Mouse (Mus musculus): ENCODE measurements at regions not wholly inside any gene's neighbourhood (a gene's known extent, or its start where the extent isn't known, plus 50 kb on each side); places are given as distances from the start of the nearest gene placed in this dataset.
A peak's percentile ranks its signal among the peaks of the same experiment; 100 is the strongest.

DNA sequence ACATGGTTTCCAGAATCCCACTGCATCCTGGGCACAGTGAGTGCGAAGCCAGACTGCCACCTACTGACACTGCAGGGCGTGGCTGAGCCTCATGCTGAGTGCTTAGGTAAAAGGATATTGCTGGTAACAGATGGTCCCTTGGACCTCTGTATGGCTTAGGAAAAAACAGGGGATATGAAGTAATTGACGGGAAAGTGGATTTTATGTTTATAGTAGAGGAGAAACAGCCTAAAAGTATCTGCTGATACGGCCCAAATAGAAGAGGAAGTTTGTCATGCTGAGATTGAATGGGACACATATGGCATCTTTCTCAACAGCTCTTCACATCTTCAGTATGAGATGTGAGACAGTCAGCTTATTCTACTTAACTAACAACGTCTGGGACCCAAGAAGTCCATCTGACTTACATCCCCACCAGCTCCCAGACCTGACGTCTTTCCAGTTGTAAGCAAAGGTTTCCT, 182.1 kb downstream of the Rap2a start:
- TF ChIP-seq CTCF (IDR thresholded peaks at IDR 0.05; ENCODE audit: borderline replicate concordance, extremely low read depth, insufficient read depth, insufficient read length) (peak; percentile 31; the same call in 1 of the 2 replicates), POLR2A (IDR thresholded peaks at IDR 0.05; ENCODE audit: borderline replicate concordance, extremely low read depth, insufficient read depth, insufficient read length, poor library complexity, severe bottlenecking) (no peak)

All from brain, embryonic 14.5 days (tissue).